Mouse (Mus musculus) midbrain, embryonic 16.5 days (tissue): ENCODE data around the gene Usp34. TPM values are rescaled to one million over a fixed set of nuclear protein-coding genes. Genes with fewer than 3 reads are reported as not detected.
"Not testable (repeated sequence)": the region's sequence is repeated elsewhere in the genome, so short reads cannot be mapped to it uniquely, and the experiment has no call there.

Source experiments
- ATAC-seq: fragments of 200-750 bp; cut with Nextera tagmentation; 2 replicates; pipeline ENCODE4 v1.8.0; 2017; ENCODE audit warnings: moderate TSS enrichment
- H3K27ac ChIP-seq: fragments of 300-500 bp; sonication (generic); 2 replicates; pipeline ENCODE4 v1.5.1; 2014; ENCODE audit warnings: mild to moderate bottlenecking, low read length, mixed read lengths
- H3K27me3 ChIP-seq: fragments of 300-500 bp; sonication (generic); 2 replicates; pipeline ENCODE4 v1.6.1; 2014; ENCODE audit warnings: low read depth, low read length, mixed read lengths; ENCODE audit not compliant: control insufficient read depth, insufficient read depth
- H3K36me3 ChIP-seq: fragments of 300-500 bp; sonication (generic); 2 replicates; pipeline ENCODE4 v1.6.1; 2014; ENCODE audit warnings: mild to moderate bottlenecking, low read length, moderate library complexity, mixed read lengths; ENCODE audit not compliant: control insufficient read depth, insufficient read depth
- H3K4me1 ChIP-seq: fragments of 300-500 bp; sonication (generic); 2 replicates; pipeline ENCODE4 v1.6.1; 2014; ENCODE audit warnings: mild to moderate bottlenecking, low read length, mixed read lengths; ENCODE audit not compliant: control insufficient read depth, insufficient read depth
- H3K4me2 ChIP-seq: fragments of 300-500 bp; sonication (generic); 2 replicates; pipeline ENCODE4 v1.6.1; 2014; ENCODE audit warnings: mild to moderate bottlenecking, low read length, mixed read lengths
- H3K4me3 ChIP-seq: fragments of 300-500 bp; sonication (generic); 2 replicates; pipeline ENCODE4 v1.5.1; 2014; ENCODE audit warnings: low read depth, mild to moderate bottlenecking, low read length, moderate library complexity, mixed read lengths
- H3K9ac ChIP-seq: fragments of 300-500 bp; sonication (generic); 2 replicates; pipeline ENCODE4 v1.6.1; 2014; ENCODE audit warnings: low read depth, low read length, mixed read lengths
- H3K9me3 ChIP-seq: fragments of 300-500 bp; sonication (generic); replicated peaks from 2 replicates; pipeline ENCODE4 v1.6.1; 2014; ENCODE audit warnings: mild to moderate bottlenecking, low read length, mixed read lengths; ENCODE audit not compliant: control insufficient read depth, poor library complexity, severe bottlenecking
- WGBS: fragments of 180-500 bp; shearing (Covaris S2); extraction: QIAGEN DNeasy Blood & Tissue Kit; methylation state at CpG from one replicate; pipeline ENCODE4 v1.1.7; 2014; 5-methylcytosine and 5-hydroxymethylcytosine counted together
- polyA plus RNA-seq: library from polyadenylated mRNA; unstranded; fragments of >200 nt; fragmentation: Nextera tagmentation; extraction: Ambion mirVana; gene quantifications from 2 replicates; pipeline ENCODE4 v1.2.1, GENCODE M21; 2015

Gene Usp34
- polyA plus RNA-seq, 1 experiment from 2014 or later, result 32.3 TPM

DNA sequence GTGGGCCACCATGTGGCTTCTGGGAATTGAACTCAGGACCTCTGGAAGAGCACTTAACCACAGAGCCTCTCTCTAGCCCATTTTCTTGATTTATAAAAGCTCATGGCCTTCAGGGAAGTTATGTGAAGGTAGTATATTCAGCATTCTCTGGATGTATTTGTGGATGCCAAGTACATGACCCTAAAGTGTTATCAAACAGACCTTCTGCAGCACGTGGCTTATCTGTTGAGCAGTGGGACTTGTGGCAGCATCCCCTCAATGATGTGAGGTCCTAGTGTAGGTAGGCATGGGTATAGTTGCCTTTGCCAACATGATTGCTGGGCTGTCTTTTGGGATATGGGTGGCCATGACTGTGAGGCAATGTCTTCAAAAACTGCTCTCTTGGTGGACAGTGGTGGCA, 6.8 kb downstream of the Usp34 start:
- Histone ChIP-seq H3K4me3 (no peak overlapping the region), H3K9me3 (no peaks in the 10 kb centered on the region)

DNA sequence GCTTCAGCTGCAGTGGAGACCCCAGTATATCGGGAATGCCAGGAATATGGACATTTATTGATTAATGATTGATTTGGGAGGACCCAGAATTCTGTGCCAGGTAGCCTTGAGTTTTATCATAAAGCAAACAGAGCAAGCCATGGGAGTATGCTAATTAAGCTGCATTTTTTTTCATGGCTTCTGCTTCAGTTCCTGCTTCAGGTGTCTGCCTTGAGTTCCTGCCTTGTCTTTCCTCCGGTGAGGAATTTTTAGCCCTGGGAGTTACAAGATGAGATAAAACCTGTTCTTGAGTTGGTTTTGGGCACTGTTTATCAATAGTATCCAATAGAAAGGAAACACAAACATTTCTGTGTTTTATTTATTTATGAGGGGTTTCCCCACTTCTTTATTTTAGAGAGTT, 22.7 kb downstream of the Usp34 start:
- Histone ChIP-seq H3K4me3 (no peak overlapping the region), H3K27me3 (no peaks in the 10 kb centered on the region), H3K4me2 (no peak overlapping the region), H3K4me1 (no peaks in the 10 kb centered on the region), H3K36me3 (no peaks in the 10 kb centered on the region), H3K9ac (no peak overlapping the region), H3K27ac (no peak overlapping the region), H3K9me3 (no peaks in the 10 kb centered on the region)
- 97% methylated on average over 2 of the region's 2 CpGs for WGBS
- no peak for ATAC-seq

More for the DNA sequence above, 6.8 kb downstream of the Usp34 start:
- Histone ChIP-seq H3K36me3 (no peaks in the 10 kb centered on the region), H3K27me3 (no peaks in the 10 kb centered on the region), H3K9ac (no peak overlapping the region), H3K4me2 (no peak overlapping the region), H3K4me1 (peaks cover 13% of the 10 kb centered on the region), H3K27ac (no peak overlapping the region)
- 97% methylated on average over 1 of the region's 1 CpGs for WGBS
- no peak for ATAC-seq

DNA sequence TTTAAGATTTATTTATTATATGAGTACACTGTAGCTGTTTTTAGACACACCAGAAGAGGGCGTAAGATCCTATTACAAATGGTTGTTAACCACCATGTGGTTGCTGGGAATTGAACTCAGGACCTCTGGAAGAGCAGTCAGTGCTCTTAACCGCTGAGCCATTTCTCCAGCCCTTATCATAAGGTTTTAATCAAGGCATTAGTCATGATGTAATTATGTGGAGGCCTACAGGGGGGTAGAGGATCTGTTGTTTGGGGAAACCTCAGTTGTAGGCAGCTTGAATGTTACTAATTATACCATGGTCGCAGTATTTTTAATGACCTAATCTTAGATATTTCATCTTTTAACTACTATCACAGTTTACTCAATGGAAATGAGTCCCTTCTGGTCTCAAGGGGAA, 25.4 kb downstream of the Usp34 start:
- no peak overlapping the region for H3K9ac ChIP-seq
- no peaks in the 10 kb centered on the region for H3K9me3 ChIP-seq
- H3K27me3 ChIP-seq, result no peaks in the 10 kb centered on the region
- H3K4me2 ChIP-seq, result no peak overlapping the region
- 89% methylated on average over 3 of the region's 3 CpGs for WGBS
- H3K36me3 ChIP-seq, result no peaks in the 10 kb centered on the region
- no peaks in the 10 kb centered on the region for H3K4me1 ChIP-seq
- no peak overlapping the region for H3K27ac ChIP-seq
- ATAC-seq, result no peak
- H3K4me3 ChIP-seq, result no peak overlapping the region

DNA sequence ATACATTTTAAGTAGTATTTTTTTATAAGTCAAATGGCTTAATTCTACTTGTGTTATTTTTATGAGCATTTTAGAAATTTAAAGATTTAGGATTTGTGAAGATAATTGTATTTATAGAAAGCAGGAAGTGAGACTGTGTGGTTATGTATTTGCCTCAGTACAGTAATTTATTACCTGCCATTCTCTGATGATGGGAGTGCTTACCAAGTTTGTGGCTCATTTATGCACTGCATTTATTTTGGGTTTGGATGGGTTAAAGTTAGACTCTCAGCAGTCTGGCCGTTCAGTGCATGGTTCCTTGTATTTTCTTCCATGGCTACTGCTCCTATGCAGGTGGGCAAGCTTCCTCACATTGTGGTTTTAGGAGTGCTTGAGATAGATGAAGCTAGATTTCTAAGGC, 28.5 kb downstream of the Usp34 start:
- no peak for ATAC-seq
- no peaks in the 10 kb centered on the region for H3K36me3 ChIP-seq
- H3K4me2 ChIP-seq, result no peak overlapping the region
- H3K27me3 ChIP-seq, result no peaks in the 10 kb centered on the region
- no peaks in the 10 kb centered on the region for H3K9me3 ChIP-seq
- 66% methylated on average over 1 of the region's 1 CpGs for WGBS
- no peak overlapping the region for H3K27ac ChIP-seq
- no peaks in the 10 kb centered on the region for H3K4me1 ChIP-seq
- H3K9ac ChIP-seq, result no peak overlapping the region
- H3K4me3 ChIP-seq, result no peak overlapping the region

DNA sequence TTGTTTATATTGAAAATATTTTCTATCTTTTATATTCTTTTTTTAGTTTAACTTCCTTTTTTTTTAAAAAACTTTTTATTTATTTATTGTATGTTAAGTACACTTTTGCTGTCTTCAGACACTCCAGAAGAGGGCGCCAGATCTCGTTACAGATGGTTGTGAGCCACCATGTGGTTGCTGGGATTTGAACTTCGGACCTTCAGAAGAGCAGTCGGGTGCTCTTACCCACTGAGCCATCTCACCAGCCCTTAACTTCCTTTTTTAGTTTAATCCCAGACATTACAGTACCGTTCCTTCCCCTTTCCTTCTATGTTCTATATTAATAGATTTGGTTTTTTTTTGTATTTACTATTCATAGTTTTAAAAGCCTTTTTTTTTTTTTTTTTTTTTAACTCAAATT, 50.5 kb downstream of the Usp34 start:
- H3K27ac ChIP-seq, ATAC-seq, H3K36me3 ChIP-seq, H3K4me2 ChIP-seq, H3K27me3 ChIP-seq, H3K4me1 ChIP-seq, H3K4me3 ChIP-seq, H3K9me3 ChIP-seq, H3K9ac ChIP-seq: not testable (repeated sequence)
- 86% methylated on average over 5 of the region's 5 CpGs for WGBS

DNA sequence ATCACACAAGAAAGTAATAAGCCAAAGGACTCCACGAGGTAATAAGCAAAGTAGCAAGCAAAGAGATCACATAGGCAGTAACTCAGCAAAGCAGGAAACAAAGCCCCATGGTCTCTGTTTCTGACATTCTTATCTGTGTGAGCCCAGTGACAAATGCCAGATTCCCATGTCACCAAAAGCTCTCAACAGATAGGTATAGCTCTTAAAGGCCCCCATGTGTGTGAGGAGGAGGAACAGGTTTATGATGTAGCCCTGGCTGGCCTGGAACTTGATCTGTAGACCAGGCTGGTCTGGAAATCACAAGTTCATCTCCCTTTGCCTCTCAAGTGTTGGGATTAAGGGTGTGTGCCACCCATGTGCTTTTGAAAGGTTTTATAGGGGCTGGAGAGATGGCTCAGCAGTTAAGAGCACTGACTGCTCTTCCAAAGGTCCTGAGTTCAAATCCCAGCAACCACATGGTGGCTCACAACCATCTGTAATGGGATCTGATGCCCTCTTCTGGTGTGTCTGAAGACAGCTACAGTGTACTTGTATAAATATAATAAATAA, 53.1 kb downstream of the Usp34 start:
- not testable (repeated sequence) for H3K4me1 ChIP-seq, H3K9me3 ChIP-seq, H3K27ac ChIP-seq, H3K27me3 ChIP-seq, ATAC-seq, H3K9ac ChIP-seq, H3K4me3 ChIP-seq, H3K36me3 ChIP-seq, H3K4me2 ChIP-seq
- WGBS, result 78% methylated on average over 1 of the region's 1 CpGs

DNA sequence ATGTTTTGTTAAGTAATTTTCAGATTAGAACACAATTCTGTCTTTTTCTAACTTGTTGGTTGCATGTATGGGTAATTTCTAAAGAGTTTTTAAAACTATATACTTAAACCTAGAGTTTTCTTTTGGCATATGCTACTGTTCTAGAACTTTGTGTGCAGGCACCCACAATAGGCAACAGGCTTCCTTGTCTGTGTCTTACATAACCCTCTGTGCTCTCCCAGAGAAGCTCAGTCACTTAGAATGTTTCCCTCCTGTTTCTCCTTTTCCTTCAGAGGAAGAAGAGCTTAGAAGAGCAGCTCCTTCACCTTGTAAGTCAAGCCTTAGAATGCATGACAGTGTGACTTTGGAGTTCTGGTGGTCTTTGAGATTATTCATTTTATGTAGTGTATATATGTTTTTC, 55.6 kb downstream of the Usp34 start:
- peaks cover 10% of the 10 kb centered on the region; the same call in 1 of the 2 replicates for H3K36me3 ChIP-seq
- no peak overlapping the region for H3K4me3 ChIP-seq
- H3K9ac ChIP-seq, result no peak overlapping the region
- H3K9me3 ChIP-seq, result no peaks in the 10 kb centered on the region
- no peak overlapping the region for H3K27ac ChIP-seq
- H3K4me1 ChIP-seq, result no peaks in the 10 kb centered on the region
- no peak for ATAC-seq
- no peak overlapping the region for H3K4me2 ChIP-seq
- H3K27me3 ChIP-seq, result no peaks in the 10 kb centered on the region

DNA sequence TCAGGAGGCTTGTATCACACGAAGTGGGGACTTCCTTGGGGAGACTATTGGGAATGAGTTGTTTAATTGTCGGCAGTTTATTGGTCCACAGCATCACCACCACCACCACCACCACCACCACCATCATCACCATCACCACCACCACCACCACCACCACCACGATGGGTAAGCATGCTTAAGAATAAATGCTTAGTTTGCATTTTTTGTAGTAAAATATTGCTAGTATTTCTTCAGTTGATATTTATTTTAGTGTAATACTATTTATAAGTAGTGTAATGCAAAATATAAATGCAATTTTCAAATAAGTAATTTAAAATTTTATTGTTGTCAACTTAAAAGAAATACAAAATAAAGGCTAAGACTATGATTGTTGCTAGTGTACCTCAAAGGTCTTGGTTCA, 57.7 kb downstream of the Usp34 start:
- no peak overlapping the region for H3K4me2 ChIP-seq
- H3K27ac ChIP-seq, result no peak overlapping the region
- 91% methylated on average over 3 of the region's 3 CpGs for WGBS
- H3K4me1 ChIP-seq, result no peaks in the 10 kb centered on the region
- no peak overlapping the region for H3K4me3 ChIP-seq
- H3K9me3 ChIP-seq, result no peaks in the 10 kb centered on the region
- H3K36me3 ChIP-seq, result peaks cover 10% of the 10 kb centered on the region; the same call in 1 of the 2 replicates
- no peaks in the 10 kb centered on the region for H3K27me3 ChIP-seq
- ATAC-seq, result no peak
- no peak overlapping the region for H3K9ac ChIP-seq

DNA sequence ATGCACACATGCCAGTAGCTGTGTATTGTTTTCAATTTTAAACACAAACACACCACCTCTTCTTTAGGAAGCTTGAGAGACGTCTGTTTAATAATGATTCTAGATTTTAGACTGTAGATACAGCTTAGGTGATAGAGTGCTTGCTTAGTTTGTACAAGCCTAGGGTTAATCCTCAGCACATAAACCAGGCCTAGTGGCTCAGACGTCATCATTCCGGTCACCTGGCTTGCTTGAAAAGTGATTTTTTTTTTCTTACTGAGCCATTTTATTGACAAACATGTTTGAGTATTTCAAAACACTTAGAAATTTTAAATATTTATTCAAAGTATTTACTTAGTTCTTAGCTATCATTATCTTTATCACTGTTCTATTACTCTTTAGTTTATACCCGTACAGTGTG, 65.3 kb downstream of the Usp34 start:
- Histone ChIP-seq H3K4me3 (no peak overlapping the region), H3K27me3 (no peaks in the 10 kb centered on the region), H3K27ac (no peak overlapping the region), H3K36me3 (peaks cover 8% of the 10 kb centered on the region; the same call in 1 of the 2 replicates), H3K4me2 (no peak overlapping the region), H3K4me1 (no peaks in the 10 kb centered on the region), H3K9ac (no peak overlapping the region), H3K9me3 (no peaks in the 10 kb centered on the region)
- 91% methylated on average over 4 of the region's 4 CpGs for WGBS
- ATAC-seq, result no peak
